Mouse (Mus musculus) gastrocnemius, adult 2 months (tissue): ENCODE measurements around the gene Bin2. TPM values are rescaled to one million over a fixed set of nuclear protein-coding genes. Genes with fewer than 3 reads are reported as not detected.

Experiments used
- DNase-seq: peaks from one replicate; pipeline ENCODE4 v3.0.0; 2022
- H3K27ac ChIP-seq: fragments of 200-600 bp; 2 replicates; pipeline ENCODE4 v1.8.1; 2022; ENCODE audit warnings: mild to moderate bottlenecking
- H3K4me3 ChIP-seq: fragments of 200-600 bp; 2 replicates; pipeline ENCODE4 v1.8.1; 2022; ENCODE audit warnings: mild to moderate bottlenecking, moderate library complexity
- CTCF ChIP-seq: fragments of 200-600 bp; IDR thresholded peaks from 2 replicates; pipeline ENCODE4 v1.8.1; 2022; ENCODE audit warnings: antibody characterized with exemption, mild to moderate bottlenecking, moderate library complexity
- intact Hi-C: fragments of 180-260 bp; cut with DNase I; formaldehyde crosslinking; loops from one replicate; pipeline ENCODE4 v1.15.1; 2025
- microRNA-seq: library from miRNA; unstranded; fragments of <30 nt; microRNA quantifications from one replicate; pipeline ENCODE4 v1.2.0, GENCODE M21; 2021
- total RNA-seq, 2 experiments: library from RNA; stranded (reverse); gene quantifications; 2 replicates each; pipeline ENCODE4 v1.2.3; 2021

Bin2 gene
- total RNA-seq, 2 experiments from 2014 or later = 0.69 TPM; not detected in 1

DNA sequence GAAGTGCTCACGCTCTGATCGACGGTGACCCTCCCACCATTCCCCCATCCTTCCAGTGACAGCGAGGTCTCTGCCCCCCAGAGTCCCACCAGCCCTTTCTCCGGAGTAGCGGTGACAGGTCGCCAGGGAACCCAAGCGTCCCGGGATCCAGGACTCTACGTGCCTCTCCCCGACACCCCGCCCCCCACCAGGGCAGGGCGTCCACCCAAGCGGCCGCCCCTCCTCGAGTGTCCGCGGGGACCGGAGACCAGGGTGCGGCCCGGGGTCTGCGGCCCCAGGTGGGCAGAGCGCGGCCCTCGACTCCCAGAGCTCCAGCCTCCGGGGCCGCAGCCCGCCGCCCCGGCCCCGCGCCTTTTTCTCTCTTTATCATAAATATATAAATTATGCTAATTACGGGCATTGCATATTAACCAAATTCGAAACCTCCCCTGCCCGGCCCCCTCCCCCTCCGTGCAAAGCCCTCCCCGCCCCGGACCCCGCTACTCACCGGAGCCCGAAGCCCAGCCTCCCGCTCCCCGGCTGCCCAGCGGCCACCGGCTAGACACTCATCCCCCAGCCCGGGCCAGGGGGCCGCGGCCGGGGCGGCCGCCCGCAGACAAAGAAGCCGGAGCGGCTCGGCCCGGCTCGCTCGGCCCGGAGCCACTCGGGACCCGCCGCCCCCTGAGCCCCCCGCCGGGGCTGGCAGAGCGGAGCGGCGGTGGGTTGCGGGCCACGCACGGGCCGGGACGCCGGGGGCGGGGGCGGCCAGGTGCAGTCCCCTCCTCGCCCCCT lies 69.9 kb downstream of the Bin2 start, which contains the start of gene Pou6f1:
TSS of gene Pou6f1 (minus strand) at position 709 of the 771 bp plus-strand sequence.
- peak within 1 kb of the TSS; percentile 91 for H3K27ac ChIP-seq
- intact Hi-C loops = loop anchor here (1.0 kb wide), 1 partner anchor 14 kb away; no protein-coding TSS in a partner anchor
- H3K4me3 ChIP-seq = peak within 1 kb of the TSS; percentile 90
- no peak for TF ChIP-seq CTCF
- peak; percentile 76 for DNase-seq

DNA sequence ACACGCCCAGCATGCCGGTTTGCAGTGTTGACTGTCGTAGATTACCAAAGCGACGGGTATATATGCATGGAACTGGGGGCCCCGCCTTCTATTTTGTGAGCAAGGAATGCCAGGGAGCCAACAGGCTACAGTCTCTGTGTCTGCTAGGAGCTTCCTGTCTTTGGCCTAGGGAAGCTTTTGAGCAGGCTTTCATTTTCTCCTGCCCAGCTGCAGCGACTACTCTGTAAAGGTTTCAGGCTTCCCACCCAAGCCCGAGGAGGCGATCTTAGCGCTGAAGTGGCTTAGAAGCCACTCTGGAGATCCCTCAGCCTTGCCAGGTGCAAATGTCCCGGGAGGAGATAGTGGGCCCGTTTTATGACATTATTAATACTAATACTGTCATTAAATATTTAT lies 70.5 kb downstream of the Bin2 start:
- peak overlapping the region; percentile 90 for H3K4me3 ChIP-seq
- DNase-seq = peak; percentile 56
- intact Hi-C loops = no loop called here
- peak overlapping the region; percentile 91 for H3K27ac ChIP-seq
- TF ChIP-seq CTCF = no peak

DNA sequence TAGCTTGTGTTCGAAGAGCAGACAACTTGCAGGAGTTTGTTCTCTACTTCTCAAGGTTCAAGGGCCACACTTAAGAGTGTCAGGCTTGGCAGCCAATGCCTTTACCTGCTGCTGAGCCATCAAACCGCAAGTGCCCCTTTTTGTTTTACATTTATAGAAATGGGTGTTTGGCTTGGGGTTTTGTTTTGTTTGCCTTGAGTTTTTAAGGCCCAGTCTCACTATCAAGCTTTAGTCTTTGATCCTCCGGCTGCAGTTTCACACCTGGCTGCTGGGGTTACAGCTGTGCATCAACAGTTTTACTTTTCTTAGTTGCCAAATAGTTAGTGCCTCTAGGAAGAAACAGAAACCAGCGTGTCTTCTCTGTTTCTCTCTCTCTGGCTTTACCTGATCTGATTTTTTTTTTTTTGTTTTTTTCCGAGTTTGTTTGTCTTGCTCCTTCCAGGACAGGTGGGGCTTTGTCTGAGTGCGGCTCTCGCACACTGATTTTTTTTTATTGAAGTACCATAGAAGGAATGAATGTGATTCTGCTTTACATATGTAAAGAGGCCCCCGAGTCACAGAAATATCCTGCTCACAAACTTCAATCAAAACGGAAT lies 71.0 kb downstream of the Bin2 start:
- intact Hi-C loops = no loop called here
- DNase-seq = no peak
- H3K4me3 ChIP-seq = peak overlapping the region; percentile 90
- no peak for TF ChIP-seq CTCF
- H3K27ac ChIP-seq = peak overlapping the region; percentile 91

DNA sequence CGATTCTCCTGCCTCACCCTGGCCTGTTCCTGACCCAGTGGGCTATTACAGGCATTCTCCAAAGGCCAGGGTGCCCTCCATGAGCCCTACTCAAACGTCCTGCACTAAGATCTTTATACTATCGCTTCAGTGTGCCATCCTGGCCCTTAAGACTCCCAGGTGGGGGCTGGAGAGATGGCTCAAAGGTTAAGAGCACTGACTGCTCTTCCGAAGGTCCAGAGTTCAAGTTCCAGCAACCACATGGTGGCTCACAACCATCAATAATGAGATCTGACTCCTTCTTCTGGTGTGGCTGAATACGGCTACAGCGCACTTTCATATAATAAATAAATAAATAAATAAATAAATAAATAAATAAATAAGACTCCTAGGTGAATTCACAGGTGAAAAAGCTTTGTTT lies 76.5 kb downstream of the Bin2 start:
- TF ChIP-seq CTCF = no peak
- intact Hi-C loops = no loop called here
- Histone ChIP-seq H3K4me3 (no peak overlapping the region), H3K27ac (no peak overlapping the region)
- DNase-seq = no peak

Small RNA genes within 50 kb of the gene (microRNA-seq; reads per million reads assigned to microRNA genes)
- not detected for gene Mir6961

Other genes with a start within 250 kb of the Bin2 start
- not detected for gene Gm5475, start 247.4 kb downstream of the Bin2 start, total RNA-seq
- 10 to 100 TPM; 38.4 to 52.0 TPM for gene Slc11a2, start 244.5 kb downstream of the Bin2 start, total RNA-seq
- 1 to 10 TPM; 8.8 to 10.0 TPM for gene Letmd1, start 200.5 kb downstream of the Bin2 start, total RNA-seq
- 1 to 10 TPM; 2.8 to 3.0 TPM for gene Csrnp2, start 174.1 kb downstream of the Bin2 start, total RNA-seq
- 10 to 100 TPM; 11.6 to 12.6 TPM for gene Tfcp2, start 117.5 kb downstream of the Bin2 start, total RNA-seq
- gene Pou6f1, start 69.6 kb downstream of the Bin2 start, total RNA-seq = 10 to 100 TPM; 12.9 to 13.1 TPM
- 10 to 100 TPM; 61.3 to 72.4 TPM for gene Dazap2, start 54.2 kb downstream of the Bin2 start, total RNA-seq
- gene Smagp, start 32.6 kb downstream of the Bin2 start, total RNA-seq = 1 to 10 TPM; 1.9 to 3.5 TPM
- gene Cela1, start 18.4 kb upstream of the Bin2 start, total RNA-seq = not detected
- under 1 TPM; 0.10 to 0.14 TPM for gene Galnt6, start 59.8 kb upstream of the Bin2 start, total RNA-seq
- 1 to 10 TPM; 1.5 to 1.9 TPM for gene Slc4a8, start 92.2 kb upstream of the Bin2 start, total RNA-seq
- under 1 TPM; 0.03 to 0.14 TPM for gene Scn8a, start 200.3 kb upstream of the Bin2 start, total RNA-seq